Mouse (Mus musculus): ENCODE results near the gene Ano6.

- TF ChIP-seq CTCF (IDR thresholded peaks at IDR 0.05; ENCODE audit: extremely low read depth, insufficient read length, insufficient replicate concordance, low read depth, low read length) (no peak), POLR2A (IDR thresholded peaks at IDR 0.05; ENCODE audit: low read depth, low read length) (no peak)
These were observed 12.9 kb upstream of the Ano6 start for GRCm38 (mm10) chr15:95777743-95778142.

Measured in small intestine, adult 2 months (tissue).